ENCODE assay signal across 26 mouse cellular contexts in the genomic region with DNA sequence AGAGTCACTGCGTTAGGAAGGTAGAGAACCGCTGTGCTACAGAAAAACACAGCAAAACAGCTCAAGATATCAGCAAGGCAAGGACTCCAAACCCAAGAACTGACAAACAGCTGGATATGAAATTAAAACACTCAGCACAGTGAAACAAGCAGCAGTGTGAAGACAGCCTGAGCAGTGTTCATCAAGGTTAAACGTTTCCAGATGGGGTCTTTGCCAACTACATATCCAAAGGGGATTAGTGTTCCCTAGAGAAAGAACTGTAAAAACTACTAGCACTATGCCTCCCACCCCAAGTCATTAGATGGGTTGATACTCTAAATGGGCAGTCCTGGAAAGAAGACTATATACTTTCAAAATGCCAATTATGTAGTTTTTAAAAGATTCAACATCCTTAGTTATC. TPM values are rescaled to one million over a fixed set of nuclear protein-coding genes. Genes with fewer than 3 reads are reported as not detected.
DNase-seq lines count a peak whose midpoint lies in the region.
"Had no signal": no experiment of that assay in that cellular context is flagged by ENCODE, and none has a peak within 500 bp of the region (broad histone marks: within the 10 kb centered on the region; RNA-seq: fewer than 3 reads in every experiment).

No protein-coding gene starts in this region.

- H3K9me3 ChIP-seq in embryonic facial prominence, embryonic 10.5 days, result no peaks in the 10 kb centered on the region
- no peaks in the 10 kb centered on the region for H3K9me3 ChIP-seq in hindbrain, embryonic 10.5 days
- H3K9me3 ChIP-seq: heart, embryonic 13.5 days; intestine, embryonic 15.5 days had no signal

- no peaks in the 10 kb centered on the region for H3K36me3 ChIP-seq in embryonic facial prominence, embryonic 10.5 days (replicated peaks)
- no peaks in the 10 kb centered on the region for H3K36me3 ChIP-seq in hindbrain, embryonic 10.5 days
- H3K36me3 ChIP-seq: heart, embryonic 13.5 days; intestine, embryonic 15.5 days had no signal

- H3K27me3 ChIP-seq in embryonic facial prominence, embryonic 10.5 days (replicated peaks; ENCODE audit: low read depth, poor library complexity, severe bottlenecking), result no peaks in the 10 kb centered on the region
- H3K27me3 ChIP-seq in hindbrain, embryonic 10.5 days (ENCODE audit: insufficient read depth, poor library complexity, severe bottlenecking), result no peaks in the 10 kb centered on the region
- H3K27me3 ChIP-seq: heart, embryonic 13.5 days; intestine, embryonic 15.5 days had no signal

- H3K27ac ChIP-seq in embryonic facial prominence, embryonic 10.5 days (replicated peaks), result no peak overlapping the region
- no peak overlapping the region for H3K27ac ChIP-seq in hindbrain, embryonic 10.5 days
- H3K27ac ChIP-seq: gastrocnemius, adult 2 months; heart, embryonic 13.5 days; intestine, embryonic 15.5 days; kidney, postnatal 0 days had no signal

- peaks cover 19% of the 10 kb centered on the region for H3K4me1 ChIP-seq in embryonic facial prominence, embryonic 10.5 days
- H3K4me1 ChIP-seq in hindbrain, embryonic 10.5 days (replicated peaks), result peaks cover 11% of the 10 kb centered on the region
- H3K4me1 ChIP-seq: heart, embryonic 13.5 days; intestine, embryonic 15.5 days; megakaryocyte, embryonic 14.5 days had no signal

- no peak overlapping the region for H3K4me3 ChIP-seq in embryonic facial prominence, embryonic 10.5 days
- no peak overlapping the region for H3K4me3 ChIP-seq in hindbrain, embryonic 10.5 days
- H3K4me3 ChIP-seq: gastrocnemius, adult 2 months; heart, embryonic 13.5 days; intestine, embryonic 15.5 days; megakaryocyte, embryonic 14.5 days had no signal

- DNase-seq in embryo, embryonic 10.5 days (ENCODE audit: low spot score), result peak; percentile 73
- DNase-seq in embryonic facial prominence, embryonic 10.5 days (ENCODE audit: low spot score), result peak; percentile 22
- DNase-seq in hindlimb bud, embryonic 11.5 days (ENCODE audit: extremely low spot score, low read depth, low spot score), result peak; percentile 79
- peak; percentile 70 for DNase-seq in mesoderm, embryonic 11.5 days (ENCODE audit: low read depth, low spot score)
- DNase-seq in hindbrain, embryonic 10.5 days (ENCODE audit: low spot score), result no peak
- DNase-seq in urinary bladder, postnatal 14 days (ENCODE audit: low spot score), result no peak
- no peak for DNase-seq in spleen, postnatal 14 days (ENCODE audit: low spot score in 2 of 2)
- DNase-seq: adrenal gland, postnatal 25 days; cerebellum, adult 18-20 months; cerebellum, postnatal 10 days; gastrocnemius, adult 2 months; gastrocnemius, postnatal 36 days; heart, postnatal 10 days; kidney, adult 8-10 months; kidney, postnatal 4 days; left cerebral cortex, postnatal 4 days; liver, postnatal 0 days; lung, postnatal 4 days; midbrain, embryonic 14.5 days; right cerebral cortex, postnatal 25 days; thymus, adult 2 months; thymus, postnatal 36 days had no signal

- WGBS in embryonic facial prominence, embryonic 10.5 days, result 63% methylated on average over 3 of the region's 3 CpGs
- WGBS in hindbrain, embryonic 10.5 days, result 73% methylated on average over 3 of the region's 3 CpGs

RNA-seq across cellular contexts. Expression of gene Tada1, which starts 29.6 kb away (rescaled TPM):
- polyA plus RNA-seq in embryonic facial prominence, embryonic 10.5 days (2016; fragmentation: Nextera tagmentation; extraction: Ambion mirVana), result 62.9 and 64.6 TPM in 2 replicates
- 58.7 and 60.3 TPM in 2 replicates for polyA plus RNA-seq in hindbrain, embryonic 10.5 days (2016; fragmentation: Nextera tagmentation; extraction: Ambion mirVana)

Comparison
In these comparisons a context has a peak if more than half of its experiments do, and no peak if none do; other contexts are left out.
1. DNase-seq: peak in embryo, embryonic 10.5 days (single experiment), embryonic facial prominence, embryonic 10.5 days (single experiment), hindlimb bud, embryonic 11.5 days (single experiment) and mesoderm, embryonic 11.5 days (single experiment); none in hindbrain, embryonic 10.5 days (single experiment), urinary bladder, postnatal 14 days (single experiment) and spleen, postnatal 14 days (0 of 2).